In genomic region chr15:77956404-77956901, GRCm38 (mm10) we compare ENCODE assay signal across 8 mouse cellular contexts. TPM values are rescaled to one million over a fixed set of nuclear protein-coding genes. Genes with fewer than 3 reads are reported as not detected.
DNase-seq lines count a peak whose midpoint lies in the region; ATAC-seq and TF ChIP-seq lines count a peak whose summit lies in the region.

Gene Foxred2 (minus strand): TSS chr15:77956722.

- peak within 1 kb of the TSS; percentile 87 for H3K4me2 ChIP-seq in embryonic facial prominence, embryonic 13.5 days
- H3K4me2 ChIP-seq in limb, embryonic 14.5 days (replicated peaks; ENCODE audit: low read depth, low read length, severe bottlenecking) = peak within 1 kb of the TSS; percentile 82
- H3K4me2 ChIP-seq in midbrain, embryonic 16.5 days (ENCODE audit: low read length) = peak within 1 kb of the TSS; percentile 90

- peak; percentile 50; the same call in 1 of the 2 replicates for TF ChIP-seq CTCF in kidney, adult 2 months (conservative IDR thresholded peaks at IDR 0.05; ENCODE audit: insufficient read depth, insufficient read length, low read depth, low read length)

- peak within 1 kb of the TSS; percentile 72 for H3K9ac ChIP-seq in embryonic facial prominence, embryonic 13.5 days
- H3K9ac ChIP-seq in limb, embryonic 14.5 days (ENCODE audit: low read depth, low read length, severe bottlenecking) = peak within 1 kb of the TSS; percentile 43
- peak within 1 kb of the TSS; percentile 76 for H3K9ac ChIP-seq in midbrain, embryonic 16.5 days (ENCODE audit: low read depth, low read length)

- TF ChIP-seq POLR2A in kidney, adult 2 months (IDR thresholded peaks at IDR 0.05; ENCODE audit: low read depth, low read length) = no peak
- TF ChIP-seq POLR2A in limb, embryonic 14.5 days (IDR thresholded peaks at IDR 0.05; ENCODE audit: borderline replicate concordance, extremely low read depth, insufficient read depth, insufficient read length) = peak; percentile 24; the same call in 1 of the 2 replicates

- H3K4me1 ChIP-seq in embryonic facial prominence, embryonic 13.5 days = peaks cover 28% of the 10 kb centered on the region
- H3K4me1 ChIP-seq in kidney, adult 2 months (ENCODE audit: control insufficient read depth, insufficient read depth, low read length) = peaks cover 7% of the 10 kb centered on the region; the same call in 1 of the 2 replicates
- H3K4me1 ChIP-seq in limb, embryonic 14.5 days (ENCODE audit: control insufficient read depth, insufficient read depth, low read length) = 0 out of 2 replicates have a peak, but pooled peaks cover 9% of the 10 kb centered on the region
- peaks cover 28% of the 10 kb centered on the region for H3K4me1 ChIP-seq in midbrain, embryonic 16.5 days (ENCODE audit: control insufficient read depth, insufficient read depth, low read length)

- under 1% methylated on average over 39 of the region's 39 CpGs for WGBS in embryonic facial prominence, embryonic 13.5 days
- WGBS in kidney, adult 2 months = 2% methylated on average over 39 of the region's 39 CpGs
- WGBS in limb, embryonic 14.5 days = under 1% methylated on average over 39 of the region's 39 CpGs
- WGBS in midbrain, embryonic 16.5 days = 0% methylated on average over 27 of the region's 39 CpGs

- peak within 1 kb of the TSS; percentile 61 for H3K4me3 ChIP-seq in embryonic facial prominence, embryonic 13.5 days
- peak within 1 kb of the TSS; percentile 53 for H3K4me3 ChIP-seq in kidney, adult 2 months (ENCODE audit: insufficient read depth, low read depth, low read length)
- H3K4me3 ChIP-seq in limb, embryonic 14.5 days (replicated peaks; ENCODE audit: low read length) = peak within 1 kb of the TSS; percentile 57
- H3K4me3 ChIP-seq in midbrain, embryonic 16.5 days (ENCODE audit: low read depth, low read length) = peak within 1 kb of the TSS; percentile 55

- ATAC-seq in embryonic facial prominence, embryonic 13.5 days (ENCODE audit: insufficient number of reproducible peaks, insufficient read depth, low FRiP score, low TSS enrichment, low read depth) = peak; percentile 89
- peak; percentile 91 for ATAC-seq in limb, embryonic 14.5 days (ENCODE audit: low FRiP score, low read depth)
- ATAC-seq in midbrain, embryonic 16.5 days = peak; percentile 94

- H3K27ac ChIP-seq in embryonic facial prominence, embryonic 13.5 days = no peak within 1 kb of the TSS
- H3K27ac ChIP-seq in kidney, adult 2 months (ENCODE audit: insufficient read depth, low read depth, low read length) = no peak within 1 kb of the TSS
- H3K27ac ChIP-seq in limb, embryonic 14.5 days (replicated peaks; ENCODE audit: low read depth, low read length) = no peak within 1 kb of the TSS
- H3K27ac ChIP-seq in midbrain, embryonic 16.5 days (ENCODE audit: low read length) = peak within 1 kb of the TSS; percentile 76

- peak; percentile 86 for DNase-seq in layer of hippocampus, adult 11-12 months (ENCODE audit: low spot score)
- no peak for DNase-seq in layer of hippocampus, adult 9-10 months (ENCODE audit: low spot score)
- peak; percentile 76 to 85 for DNase-seq in heart, adult 18-20 months
- peak; percentile 87 for DNase-seq in kidney, adult 2 months
- peak; percentile 73 for DNase-seq in limb, embryonic 14.5 days (ENCODE audit: low spot score)
- peak; percentile 61 to 76 for DNase-seq in spleen, postnatal 14 days (ENCODE audit: low spot score in 2 of 2)

- peaks cover 15% of the 10 kb centered on the region for H3K27me3 ChIP-seq in embryonic facial prominence, embryonic 13.5 days
- no peaks in the 10 kb centered on the region for H3K27me3 ChIP-seq in kidney, adult 2 months (replicated peaks; ENCODE audit: control insufficient read depth, insufficient read depth, low read length)
- H3K27me3 ChIP-seq in limb, embryonic 14.5 days (ENCODE audit: control insufficient read depth, insufficient read depth, low read length) = peaks cover 3% of the 10 kb centered on the region; the same call in 1 of the 2 replicates
- H3K27me3 ChIP-seq in midbrain, embryonic 16.5 days (ENCODE audit: control insufficient read depth, insufficient read depth, low read depth, low read length) = no peaks in the 10 kb centered on the region

- H3K9me3 ChIP-seq in embryonic facial prominence, embryonic 13.5 days = no peaks in the 10 kb centered on the region
- no peaks in the 10 kb centered on the region for H3K9me3 ChIP-seq in limb, embryonic 14.5 days (ENCODE audit: control insufficient read depth, low read length)
- H3K9me3 ChIP-seq in midbrain, embryonic 16.5 days (replicated peaks; ENCODE audit: control insufficient read depth, low read length, poor library complexity, severe bottlenecking) = no peaks in the 10 kb centered on the region

- peaks cover 42% of the 10 kb centered on the region for H3K36me3 ChIP-seq in embryonic facial prominence, embryonic 13.5 days
- peaks cover 3% of the 10 kb centered on the region for H3K36me3 ChIP-seq in kidney, adult 2 months (ENCODE audit: control insufficient read depth, insufficient read depth, low read length)
- peaks cover 36% of the 10 kb centered on the region for H3K36me3 ChIP-seq in limb, embryonic 14.5 days (ENCODE audit: control insufficient read depth, insufficient read depth, low read length)
- peaks cover 30% of the 10 kb centered on the region for H3K36me3 ChIP-seq in midbrain, embryonic 16.5 days (ENCODE audit: control insufficient read depth, insufficient read depth, low read length)

RNA-seq across cellular contexts. Expression of gene Foxred2, which starts in this region (rescaled TPM):
- 7.7 and 7.9 TPM in 2 replicates for polyA plus RNA-seq in embryonic facial prominence, embryonic 13.5 days (2015; fragmentation: Nextera tagmentation; extraction: Ambion mirVana)
- 1 to 10 TPM in 1 of 2 experiments, under 1 TPM in 1; 0.67 to 1.3 TPM for total RNA-seq in heart, adult 18-20 months (2021)
- polyA plus RNA-seq in kidney, adult 2 months (2012; rRNA removed) = 3.8 and 4.1 TPM in 2 replicates
- polyA plus RNA-seq in limb, embryonic 14.5 days (2012; rRNA removed) = 9.6 and 11.9 TPM in 2 replicates
- 5.6 and 7.1 TPM in 2 replicates for polyA plus RNA-seq in limb, embryonic 14.5 days (2014; fragmentation: Nextera tagmentation; extraction: Ambion mirVana)
- polyA plus RNA-seq in midbrain, embryonic 16.5 days (2015; fragmentation: Nextera tagmentation; extraction: Ambion mirVana) = 9.2 and 11.0 TPM in 2 replicates
